Mouse (Mus musculus) olfactory bulb, adult 2 months (tissue): ENCODE results near the gene Acp7.

Experiments used
- CTCF ChIP-seq: fragments of 200-500 bp; IDR thresholded peaks from 2 replicates; pipeline ENCODE4 v1.5.1; 2012; ENCODE audit warnings: low read depth, mild to moderate bottlenecking, low read length, moderate library complexity; ENCODE audit not compliant: insufficient read depth
- POLR2A ChIP-seq: fragments of 200-500 bp; IDR thresholded peaks from 2 replicates; pipeline ENCODE4 v1.6.1; 2012; ENCODE audit warnings: mild to moderate bottlenecking, low read depth, low read length, moderate library complexity; ENCODE audit not compliant: insufficient read depth

- TF ChIP-seq POLR2A (no peak), CTCF (no peak)
These were observed 20.0 kb upstream of the Acp7 start for GRCm38 (mm10) chr7:28651157-28651556.
